Comparison of ENCODE assay signal across 7 mouse cellular contexts in genomic region chr4:108155141-108155540, GRCm38 (mm10). TPM values are rescaled to one million over a fixed set of nuclear protein-coding genes. Genes with fewer than 3 reads are reported as not detected.
DNase-seq lines count a peak whose midpoint lies in the region; TF ChIP-seq lines count a peak whose summit lies in the region.
"Not testable (repeated sequence)": the region's sequence is repeated elsewhere in the genome, so short reads cannot be mapped to it uniquely, and the experiment has no call there.
"Had no signal": no experiment of that assay in that cellular context is flagged by ENCODE, and none has a peak within 500 bp of the region (broad histone marks: within the 10 kb centered on the region; RNA-seq: fewer than 3 reads in every experiment).

No protein-coding gene starts in this region.

- H3K4me1 ChIP-seq in ES-E14 (ENCODE audit: control insufficient read depth in 2 of 2, insufficient read depth in 2 of 2, low read length in 2 of 2, poor library complexity in 1 of 2); kidney, adult 2 months (ENCODE audit: control insufficient read depth, insufficient read depth, low read length); liver, adult 2 months (ENCODE audit: control insufficient read depth, insufficient read depth, low read length): not testable (repeated sequence)

- H3K27me3 ChIP-seq in kidney, adult 2 months (replicated peaks; ENCODE audit: control insufficient read depth, insufficient read depth, low read length); liver, adult 2 months (ENCODE audit: control insufficient read depth, insufficient read depth, low read length): not testable (repeated sequence)

- 33% methylated on average over 1 of the region's 1 CpGs for WGBS in kidney, adult 2 months
- 9% methylated on average over 1 of the region's 1 CpGs for WGBS in liver, adult 2 months

- in situ Hi-C loops in ES-E14 (cut with MboI; ENCODE audit: low sequenced_read_pairs in 2 of 2, unreplicated experiment in 2 of 2): not testable (repeated sequence)

- H3K9me3 ChIP-seq in ES-E14 (ENCODE audit: control insufficient read depth, insufficient read depth, low read depth, low read length): not testable (repeated sequence)

- not testable (repeated sequence) for H3K36me3 ChIP-seq in ES-E14 (ENCODE audit: control insufficient read depth, insufficient read depth, low read length, poor library complexity, severe bottlenecking); kidney, adult 2 months (ENCODE audit: control insufficient read depth, insufficient read depth, low read length); liver, adult 2 months (ENCODE audit: control insufficient read depth, insufficient read depth, low read length)

- not testable (repeated sequence) for DNase-seq in ES-E14 (ENCODE audit: low read depth, low spot score); liver, adult 2 months (ENCODE audit: extremely low read depth, low read depth, low spot score)
- peak; percentile 59 for DNase-seq in ZHBTc4 (ENCODE audit: low read depth, low spot score)
- DNase-seq in kidney, adult 11 months: peak; percentile 45
- DNase-seq in kidney, adult 2 months: peak; percentile 73

- not testable (repeated sequence) for TF ChIP-seq CTCF in kidney, adult 2 months (conservative IDR thresholded peaks at IDR 0.05; ENCODE audit: insufficient read depth, insufficient read length, low read depth, low read length); liver, adult 2 months (IDR thresholded peaks at IDR 0.05; ENCODE audit: low read depth, low read length)

- TF ChIP-seq POLR2A in kidney, adult 2 months (IDR thresholded peaks at IDR 0.05; ENCODE audit: low read depth, low read length); liver, adult 2 months (IDR thresholded peaks at IDR 0.05; ENCODE audit: extremely low read depth, insufficient read depth, low read length): not testable (repeated sequence)

- peak overlapping the region; percentile 58; the same call in 1 of the 2 replicates for H3K27ac ChIP-seq in ES-E14 (ENCODE audit: insufficient read depth, low read depth, low read length, poor library complexity, severe bottlenecking)
- H3K27ac ChIP-seq in kidney, adult 2 months (ENCODE audit: insufficient read depth, low read depth, low read length): peak overlapping the region; percentile 77
- H3K27ac ChIP-seq in liver, adult 2 months (replicated peaks; ENCODE audit: insufficient read depth, low read depth, low read length): 0 out of 2 replicates have a peak overlapping the region, but pooled peaks have one; percentile 23

- H3K9ac ChIP-seq in ES-E14 (ENCODE audit: insufficient read depth, low read depth, low read length, poor library complexity, severe bottlenecking); liver, adult 2 months (ENCODE audit: low read depth, low read length): not testable (repeated sequence)

- H3K4me3 ChIP-seq in ES-E14 (ENCODE audit: insufficient read depth in 1 of 2, low read depth in 1 of 2, low read length in 2 of 2, poor library complexity in 1 of 2, severe bottlenecking in 1 of 2); kidney, adult 2 months (ENCODE audit: insufficient read depth, low read depth, low read length); liver, adult 2 months (ENCODE audit: insufficient read depth, low read depth, low read length): not testable (repeated sequence)

- not testable (repeated sequence) for H3K79me2 ChIP-seq in liver, adult 2 months (ENCODE audit: control insufficient read depth, insufficient read depth, low read length)

RNA-seq across cellular contexts. Expression of gene Echdc2, which starts 10.1 kb away (rescaled TPM):
- 37.9 and 50.8 TPM in 2 replicates for total RNA-seq in ES-E14 (2012; rRNA removed)
- polyA plus RNA-seq in kidney, adult 2 months (2012; rRNA removed): 220 and 261 TPM in 2 replicates
- 141 and 149 TPM in 2 replicates for total RNA-seq in liver, adult 2 months (2014; rRNA removed)
- polyA plus RNA-seq in liver, adult 2 months (2012; rRNA removed): 203 and 264 TPM in 2 replicates
- total RNA-seq: common myeloid progenitor, adult 5-6 weeks; MEL had no signal

RNA-seq across cellular contexts. Expression of gene Scp2, which starts 10.3 kb away (rescaled TPM):
- total RNA-seq in ES-E14 (2012; rRNA removed): 50.4 and 65.9 TPM in 2 replicates
- polyA plus RNA-seq in kidney, adult 2 months (2012; rRNA removed): 532 and 670 TPM in 2 replicates
- total RNA-seq in liver, adult 2 months (2014; rRNA removed): 2,678 and 3,000 TPM in 2 replicates
- 1,138 and 1,579 TPM in 2 replicates for polyA plus RNA-seq in liver, adult 2 months (2012; rRNA removed)

RNA-seq across cellular contexts. Expression of gene Podn, which starts 58.9 kb away (rescaled TPM):
- 0.74 and 1.0 TPM in 2 replicates for total RNA-seq in ES-E14 (2012; rRNA removed)
- 29.8 and 30.4 TPM in 2 replicates for polyA plus RNA-seq in kidney, adult 2 months (2012; rRNA removed)
- total RNA-seq in liver, adult 2 months (2014; rRNA removed): 1.9 and 2.7 TPM in 2 replicates
- 2.9 and 3.8 TPM in 2 replicates for polyA plus RNA-seq in liver, adult 2 months (2012; rRNA removed)
- total RNA-seq: common myeloid progenitor, adult 5-6 weeks; MEL had no signal

Comparison
In these comparisons a context has a peak if more than half of its experiments do, and no peak if none do; other contexts are left out.
1. H3K27ac ChIP-seq: peak in every context shown above with its lines; median percentile 77 in kidney, adult 2 months; 58 in ES-E14; 23 in liver, adult 2 months.
2. RNA of gene Scp2, which starts 10.3 kb away (total RNA-seq): 2,678 to 3,000 TPM in liver, adult 2 months; 50.4 to 65.9 TPM in ES-E14; every median in the first group is over 10 times any median in the second.